Mouse (Mus musculus): Measurements from ENCODE around the gene Zfp362. TPM values are rescaled to one million over a fixed set of nuclear protein-coding genes. Genes with fewer than 3 reads are reported as not detected.

The Zfp362 gene
- polyA plus RNA-seq, 1 experiment from 2014 or later: 51.7 TPM

GRCm38 (mm10) chr4:128753571-128753970 lies 52.3 kb downstream of the Zfp362 start:
- ATAC-seq (ENCODE audit: insufficient number of reproducible peaks, insufficient read depth, low FRiP score, low TSS enrichment, low read depth): no peak
- Histone ChIP-seq H3K9me3 (no peaks in the 10 kb centered on the region), H3K27me3 (no peaks in the 10 kb centered on the region), H3K4me3 (no peak overlapping the region), H3K27ac (no peak overlapping the region), H3K36me3 (peaks cover 56% of the 10 kb centered on the region), H3K4me2 (no peak overlapping the region), H3K9ac (no peak overlapping the region), H3K4me1 (0 out of 2 replicates have a peak, but pooled peaks cover 3% of the 10 kb centered on the region)
- 89% methylated on average over 7 of the region's 7 CpGs for WGBS

- no peak overlapping the region for H3K4me3 ChIP-seq
- peaks cover 7% of the 10 kb centered on the region; the same call in 1 of the 2 replicates for H3K4me1 ChIP-seq
- no peak for ATAC-seq (ENCODE audit: insufficient number of reproducible peaks, insufficient read depth, low FRiP score, low TSS enrichment, low read depth)
- H3K9ac ChIP-seq: no peak overlapping the region
- no peaks in the 10 kb centered on the region for H3K27me3 ChIP-seq
- peaks cover 70% of the 10 kb centered on the region for H3K36me3 ChIP-seq
- no peaks in the 10 kb centered on the region for H3K9me3 ChIP-seq
- H3K4me2 ChIP-seq: no peak overlapping the region
- WGBS: 89% methylated on average over 13 of the region's 13 CpGs
- no peak overlapping the region for H3K27ac ChIP-seq
These were observed 53.7 kb downstream of the Zfp362 start for GRCm38 (mm10) chr4:128752031-128752757.

GRCm38 (mm10) chr4:128751006-128751405 lies 54.8 kb downstream of the Zfp362 start:
- Histone ChIP-seq H3K36me3 (peaks cover 82% of the 10 kb centered on the region), H3K9me3 (no peaks in the 10 kb centered on the region), H3K4me2 (no peak overlapping the region), H3K4me3 (no peak overlapping the region), H3K27ac (no peak overlapping the region), H3K4me1 (peaks cover 4% of the 10 kb centered on the region; the same call in 1 of the 2 replicates), H3K9ac (no peak overlapping the region), H3K27me3 (no peaks in the 10 kb centered on the region)
- ATAC-seq (ENCODE audit: insufficient number of reproducible peaks, insufficient read depth, low FRiP score, low TSS enrichment, low read depth): no peak
- 66% methylated on average over 5 of the region's 5 CpGs for WGBS

GRCm38 (mm10) chr4:128748309-128748708 lies 57.5 kb downstream of the Zfp362 start:
- Histone ChIP-seq H3K27ac (no peak overlapping the region; the same call in 1 of the 2 replicates), H3K4me2 (no peak overlapping the region), H3K36me3 (peaks cover 98% of the 10 kb centered on the region), H3K27me3 (no peaks in the 10 kb centered on the region), H3K4me1 (peaks cover 4% of the 10 kb centered on the region; the same call in 1 of the 2 replicates), H3K4me3 (no peak overlapping the region), H3K9me3 (no peaks in the 10 kb centered on the region), H3K9ac (no peak overlapping the region)
- 87% methylated on average over 7 of the region's 7 CpGs for WGBS
- no peak for ATAC-seq (ENCODE audit: insufficient number of reproducible peaks, insufficient read depth, low FRiP score, low TSS enrichment, low read depth)

- Histone ChIP-seq H3K27ac (peak overlapping the region; percentile 2; the same call in 1 of the 2 replicates), H3K4me1 (peaks cover 9% of the 10 kb centered on the region; the same call in 1 of the 2 replicates), H3K4me3 (no peak overlapping the region), H3K9me3 (no peaks in the 10 kb centered on the region), H3K9ac (no peak overlapping the region), H3K27me3 (no peaks in the 10 kb centered on the region), H3K4me2 (no peak overlapping the region), H3K36me3 (peaks cover 92% of the 10 kb centered on the region)
- WGBS: 75% methylated on average over 22 of the region's 22 CpGs
- no peak for ATAC-seq (ENCODE audit: insufficient number of reproducible peaks, insufficient read depth, low FRiP score, low TSS enrichment, low read depth)
These were observed 58.1 kb downstream of the Zfp362 start for GRCm38 (mm10) chr4:128747614-128748270.

- Histone ChIP-seq H3K4me2 (no peak overlapping the region), H3K27me3 (no peaks in the 10 kb centered on the region), H3K4me3 (no peak overlapping the region), H3K9ac (no peak overlapping the region), H3K4me1 (peaks cover 19% of the 10 kb centered on the region), H3K9me3 (no peaks in the 10 kb centered on the region), H3K36me3 (peaks cover 69% of the 10 kb centered on the region), H3K27ac (no peak overlapping the region)
- no peak for ATAC-seq (ENCODE audit: insufficient number of reproducible peaks, insufficient read depth, low FRiP score, low TSS enrichment, low read depth)
- whole genome bisulfite sequencing: 89% methylated on average over 8 of the region's 8 CpGs
These were observed 60.7 kb downstream of the Zfp362 start for GRCm38 (mm10) chr4:128745160-128745559.

- no peak for ATAC-seq (ENCODE audit: insufficient number of reproducible peaks, insufficient read depth, low FRiP score, low TSS enrichment, low read depth)
- Histone ChIP-seq H3K9me3 (no peaks in the 10 kb centered on the region), H3K4me3 (no peak overlapping the region), H3K4me1 (peaks cover 23% of the 10 kb centered on the region), H3K4me2 (no peak overlapping the region), H3K27me3 (no peaks in the 10 kb centered on the region), H3K27ac (peak overlapping the region; percentile 72; the same call in 1 of the 2 replicates), H3K9ac (no peak overlapping the region), H3K36me3 (peaks cover 50% of the 10 kb centered on the region)
- 51% methylated on average over 12 of the region's 12 CpGs for WGBS
These were observed 62.7 kb downstream of the Zfp362 start for GRCm38 (mm10) chr4:128743031-128743626.

- Histone ChIP-seq H3K9me3 (no peaks in the 10 kb centered on the region), H3K4me1 (peaks cover 26% of the 10 kb centered on the region), H3K27me3 (no peaks in the 10 kb centered on the region), H3K4me2 (no peak overlapping the region), H3K36me3 (peaks cover 43% of the 10 kb centered on the region), H3K9ac (peak overlapping the region; percentile 49; the same call in 1 of the 2 replicates), H3K27ac (peak overlapping the region; percentile 72), H3K4me3 (no peak overlapping the region)
- no peak for ATAC-seq (ENCODE audit: insufficient number of reproducible peaks, insufficient read depth, low FRiP score, low TSS enrichment, low read depth)
- 44% methylated on average over 10 of the region's 10 CpGs for WGBS
These were observed 63.4 kb downstream of the Zfp362 start for GRCm38 (mm10) chr4:128742379-128742970.

GRCm38 (mm10) chr4:128741906-128742305 lies 63.9 kb downstream of the Zfp362 start:
- Histone ChIP-seq H3K4me2 (no peak overlapping the region), H3K27ac (no peak overlapping the region), H3K9ac (no peak overlapping the region), H3K4me1 (peaks cover 32% of the 10 kb centered on the region), H3K4me3 (no peak overlapping the region), H3K27me3 (no peaks in the 10 kb centered on the region), H3K9me3 (no peaks in the 10 kb centered on the region), H3K36me3 (peaks cover 37% of the 10 kb centered on the region)
- 40% methylated on average over 5 of the region's 5 CpGs for WGBS
- no peak for ATAC-seq (ENCODE audit: insufficient number of reproducible peaks, insufficient read depth, low FRiP score, low TSS enrichment, low read depth)

- no peak for ATAC-seq (ENCODE audit: insufficient number of reproducible peaks, insufficient read depth, low FRiP score, low TSS enrichment, low read depth)
- Histone ChIP-seq H3K4me1 (peaks cover 42% of the 10 kb centered on the region), H3K27ac (no peak overlapping the region), H3K4me2 (no peak overlapping the region), H3K27me3 (no peaks in the 10 kb centered on the region), H3K4me3 (no peak overlapping the region), H3K36me3 (peaks cover 27% of the 10 kb centered on the region), H3K9ac (no peak overlapping the region), H3K9me3 (no peaks in the 10 kb centered on the region)
- WGBS: 69% methylated on average over 1 of the region's 1 CpGs
These were observed 65.0 kb downstream of the Zfp362 start for GRCm38 (mm10) chr4:128740878-128741277.

GRCm38 (mm10) chr4:128737825-128738610 lies 67.8 kb downstream of the Zfp362 start:
- peak overlapping the region; percentile 91 for H3K27ac ChIP-seq
- H3K9ac ChIP-seq: peak overlapping the region; percentile 58
- peak overlapping the region; percentile 41 for H3K4me2 ChIP-seq
- H3K36me3 ChIP-seq: peaks cover 4% of the 10 kb centered on the region; the same call in 1 of the 2 replicates
- WGBS: 44% methylated on average over 14 of the region's 14 CpGs
- H3K27me3 ChIP-seq: no peaks in the 10 kb centered on the region
- peaks cover 68% of the 10 kb centered on the region for H3K4me1 ChIP-seq
- H3K4me3 ChIP-seq: no peak overlapping the region
- no peaks in the 10 kb centered on the region for H3K9me3 ChIP-seq
- 0 out of 2 replicates have a peak, but pooled peaks have one; percentile 57 for ATAC-seq (ENCODE audit: insufficient number of reproducible peaks, insufficient read depth, low FRiP score, low TSS enrichment, low read depth)

Data from embryonic facial prominence, embryonic 13.5 days (tissue).